Mouse (Mus musculus): ENCODE data around the gene Gm3696.
"Not testable (repeated sequence)": the region's sequence is repeated elsewhere in the genome, so short reads cannot be mapped to it uniquely, and the experiment has no call there.

The Gm3696 gene

DNA sequence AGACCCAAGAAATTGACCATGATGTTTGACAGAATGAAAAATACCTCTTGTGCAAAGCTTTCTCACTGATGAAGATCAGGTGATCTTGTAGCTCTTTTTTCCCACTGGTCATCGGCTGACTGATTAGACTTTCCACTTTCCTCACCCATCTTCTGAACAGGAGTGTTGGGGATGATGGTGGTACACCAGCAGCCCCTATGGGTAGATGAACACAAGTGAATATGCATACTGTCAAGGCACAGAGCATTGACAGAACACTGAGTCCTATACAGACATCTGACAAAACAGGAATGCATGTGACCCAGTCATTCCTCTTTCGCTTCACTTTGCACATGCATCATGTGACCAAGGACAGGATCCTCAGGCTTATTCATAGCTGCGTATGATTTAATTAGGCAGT is at the start of gene Gm3696:
Gene Gm3696 (minus strand): TSS at position 101 of the 400 bp plus-strand sequence.
- DNase-seq (ENCODE audit: low spot score): not testable (repeated sequence)

- not testable (repeated sequence) for DNase-seq (ENCODE audit: low spot score)
Measured at GRCm38 (mm10) chr14:7125312-7125711, 24.9 kb upstream of the Gm3696 start, which contains the start of gene Gm6676. Gene Gm6676 (minus strand): TSS chr14:7125412.

DNA sequence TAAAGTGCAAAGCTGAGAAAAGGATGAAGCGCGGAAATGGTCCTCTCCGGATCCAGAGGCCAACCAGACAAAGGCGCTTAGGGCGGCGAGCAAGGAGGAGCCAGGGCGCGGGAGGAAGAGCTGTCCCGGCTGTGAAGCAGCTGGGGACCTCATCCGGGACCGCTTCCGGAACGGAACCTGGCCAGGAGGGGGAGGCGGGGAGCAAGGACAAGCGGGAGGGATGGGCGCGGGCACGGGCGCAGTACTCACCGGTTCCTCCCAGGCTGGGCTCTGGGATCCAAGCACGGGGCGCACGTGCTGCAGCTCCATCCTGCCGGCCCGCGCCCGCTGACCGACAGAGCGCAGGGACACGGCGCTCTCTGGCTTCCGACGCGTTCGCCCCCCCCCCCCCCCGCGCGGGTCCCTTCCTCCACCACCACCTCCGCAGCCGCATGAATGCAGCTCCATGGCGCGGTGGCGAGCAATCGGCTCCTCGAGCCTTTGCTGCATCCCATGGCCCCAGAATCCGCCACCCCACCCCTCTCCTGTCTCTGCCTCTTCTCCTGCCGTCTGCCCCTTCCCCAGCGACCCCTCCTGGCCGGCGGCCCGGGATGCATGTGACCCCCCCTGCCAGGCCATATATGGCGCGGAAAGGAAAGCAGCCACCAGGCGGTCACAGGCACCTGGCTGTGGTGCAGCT is 4.8 kb upstream of the Gm3696 start:
- not testable (repeated sequence) for DNase-seq (ENCODE audit: low spot score)

- DNase-seq (ENCODE audit: low spot score): not testable (repeated sequence)
Measured at GRCm38 (mm10) chr14:7044870-7045269, 55.6 kb downstream of the Gm3696 start, which contains the start of gene Gm3685. Gene Gm3685 (minus strand): TSS chr14:7044970.
